Mouse (Mus musculus): ENCODE data around the gene Dtd1. TPM values are rescaled to one million over a fixed set of nuclear protein-coding genes. Genes with fewer than 3 reads are reported as not detected.
A peak's percentile ranks its signal among the peaks of the same experiment; 100 is the strongest.

The Dtd1 gene
- polyA plus RNA-seq, 1 experiment from 2014 or later, result 38.3 TPM

GRCm38 (mm10) chr2:144694923-144695322 lies 95.2 kb downstream of the Dtd1 start:
- Histone ChIP-seq H3K4me1 (no peaks in the 10 kb centered on the region), H3K27ac (replicated peaks) (no peak overlapping the region), H3K36me3 (no peaks in the 10 kb centered on the region), H3K9me3 (replicated peaks) (no peaks in the 10 kb centered on the region), H3K27me3 (ENCODE audit: low read depth, poor library complexity, severe bottlenecking) (no peaks in the 10 kb centered on the region), H3K4me3 (no peak overlapping the region)
- WGBS, result 95% methylated on average over 2 of the region's 2 CpGs
- DNase-seq (ENCODE audit: low spot score), result no peak

DNA sequence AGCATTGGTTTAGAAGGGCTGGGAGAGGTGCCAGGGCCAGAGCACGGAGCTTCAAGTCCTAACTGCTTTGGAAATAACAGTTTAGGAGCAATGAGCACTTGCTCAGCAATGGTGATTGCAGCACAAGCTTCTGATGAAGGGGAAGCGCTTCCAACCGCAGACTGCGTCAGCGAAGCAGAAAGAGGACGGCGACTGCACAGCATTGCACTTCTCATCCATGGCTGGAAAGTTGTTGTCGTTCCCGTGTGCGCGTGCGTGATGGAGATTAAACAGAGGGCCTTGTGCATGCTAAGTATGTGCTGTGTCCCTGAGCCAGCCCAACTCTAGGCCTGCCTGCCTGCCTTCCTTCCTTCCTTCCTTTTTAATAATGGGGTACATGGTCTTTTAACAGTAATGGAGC lies 98.3 kb downstream of the Dtd1 start:
- H3K4me3 ChIP-seq, result no peak overlapping the region
- 94% methylated on average over 12 of the region's 12 CpGs for WGBS
- DNase-seq (ENCODE audit: low spot score), result no peak

GRCm38 (mm10) chr2:144700608-144701007 lies 100.9 kb downstream of the Dtd1 start:
- no peaks in the 10 kb centered on the region for H3K9me3 ChIP-seq (replicated peaks)
- no peak for DNase-seq (ENCODE audit: low spot score)
- 88% methylated on average over 11 of the region's 11 CpGs for WGBS
- no peaks in the 10 kb centered on the region for H3K27me3 ChIP-seq (ENCODE audit: low read depth, poor library complexity, severe bottlenecking)
- no peak overlapping the region for H3K27ac ChIP-seq (replicated peaks)
- H3K4me1 ChIP-seq, result no peaks in the 10 kb centered on the region
- H3K4me3 ChIP-seq, result no peak overlapping the region
- no peaks in the 10 kb centered on the region for H3K36me3 ChIP-seq

More for the DNA sequence above, 98.3 kb downstream of the Dtd1 start:
- Histone ChIP-seq H3K9me3 (replicated peaks) (no peaks in the 10 kb centered on the region), H3K4me1 (no peaks in the 10 kb centered on the region), H3K27me3 (ENCODE audit: low read depth, poor library complexity, severe bottlenecking) (no peaks in the 10 kb centered on the region), H3K36me3 (no peaks in the 10 kb centered on the region), H3K27ac (replicated peaks) (no peak overlapping the region)

DNA sequence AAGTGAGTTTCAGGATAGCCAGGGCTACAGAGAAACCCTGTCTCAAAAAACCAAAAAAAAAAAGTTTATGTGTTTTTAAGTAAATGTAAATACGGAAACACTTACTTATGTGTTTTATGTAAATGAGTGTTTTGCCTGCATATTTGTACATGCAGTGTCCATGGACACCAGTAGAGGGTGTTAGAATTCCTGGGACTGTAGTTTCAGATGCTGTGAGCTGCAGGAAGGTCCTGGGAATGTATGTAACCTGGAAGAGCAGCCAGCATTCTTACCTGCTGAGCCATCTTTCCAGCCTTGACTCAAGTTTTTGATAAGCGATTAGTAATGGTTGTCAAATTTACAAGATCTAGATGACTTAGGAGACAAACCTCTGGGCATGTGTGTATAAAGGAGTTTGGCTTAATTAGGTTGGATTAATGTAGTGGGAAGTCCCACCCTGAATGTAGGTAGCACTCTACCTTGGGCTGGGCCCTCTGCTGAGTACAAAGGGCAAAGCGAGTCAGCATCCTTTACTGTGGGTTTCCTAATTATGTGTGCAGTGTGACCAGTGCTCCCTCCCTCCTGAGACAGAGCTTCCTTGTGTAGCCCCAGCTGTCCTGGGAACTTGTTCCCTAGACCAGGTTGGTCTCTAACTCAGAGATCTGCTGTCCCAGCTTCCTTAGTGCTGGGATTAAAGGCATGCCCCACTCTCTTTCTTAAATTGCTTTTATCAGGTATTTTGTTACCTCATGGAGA lies 101.9 kb downstream of the Dtd1 start:
- H3K27me3 ChIP-seq (ENCODE audit: low read depth, poor library complexity, severe bottlenecking), result no peaks in the 10 kb centered on the region
- WGBS, result 94% methylated on average over 3 of the region's 3 CpGs
- no peaks in the 10 kb centered on the region for H3K9me3 ChIP-seq (replicated peaks)
- no peaks in the 10 kb centered on the region for H3K4me1 ChIP-seq
- no peak overlapping the region for H3K27ac ChIP-seq (replicated peaks)
- no peaks in the 10 kb centered on the region for H3K36me3 ChIP-seq
- H3K4me3 ChIP-seq, result no peak overlapping the region
- no peak for DNase-seq (ENCODE audit: low spot score)

DNA sequence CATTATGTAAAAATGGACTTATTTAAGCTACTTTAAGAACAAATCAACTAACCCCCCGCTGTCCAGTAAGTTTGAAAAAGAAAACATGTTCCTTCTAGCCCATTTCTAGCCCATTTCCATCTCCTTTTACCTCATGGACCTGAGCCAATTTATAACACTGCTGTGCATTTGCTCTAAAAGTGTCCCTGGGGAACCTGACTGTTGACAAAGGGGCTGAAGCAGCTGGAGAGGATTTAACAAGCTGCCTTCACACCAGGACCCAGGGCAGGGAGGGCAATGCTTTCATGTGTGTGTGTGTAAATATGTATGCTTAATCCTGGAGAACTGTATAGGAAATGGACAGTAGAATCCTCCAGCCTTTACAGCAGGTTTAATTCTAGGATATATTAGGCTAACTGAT lies 109.6 kb downstream of the Dtd1 start:
- H3K27me3 ChIP-seq (ENCODE audit: low read depth, poor library complexity, severe bottlenecking), result no peaks in the 10 kb centered on the region
- H3K9me3 ChIP-seq (replicated peaks), result peaks cover 4% of the 10 kb centered on the region; the same call in 1 of the 2 replicates
- peaks cover 18% of the 10 kb centered on the region for H3K4me1 ChIP-seq
- H3K4me3 ChIP-seq, result no peak overlapping the region
- no peak overlapping the region for H3K27ac ChIP-seq (replicated peaks)
- H3K36me3 ChIP-seq, result no peaks in the 10 kb centered on the region
- DNase-seq (ENCODE audit: low spot score), result no peak
- whole genome bisulfite sequencing, result 68% methylated on average over 1 of the region's 1 CpGs

DNA sequence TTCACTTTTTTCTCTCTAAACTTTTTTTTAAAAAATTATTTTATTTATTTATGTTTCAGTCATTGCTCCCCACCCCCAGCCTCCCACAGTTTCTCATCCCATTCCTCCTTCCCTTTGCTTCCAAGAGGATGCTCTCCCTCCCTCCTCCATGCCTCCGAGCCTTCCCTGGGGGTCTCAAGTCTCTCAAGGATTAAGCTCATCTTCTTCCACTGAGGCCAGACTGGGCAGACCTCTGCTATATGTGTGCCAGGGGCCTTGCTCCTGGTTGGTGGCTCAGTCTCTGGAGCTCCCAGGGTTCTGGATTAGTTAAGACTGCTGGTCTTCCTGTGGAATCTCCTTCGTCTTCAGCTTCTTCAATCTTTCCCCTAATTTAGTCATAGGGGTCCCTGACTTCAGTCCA lies 110.0 kb downstream of the Dtd1 start:
- H3K27ac ChIP-seq (replicated peaks), result 0 out of 2 replicates have a peak overlapping the region, but pooled peaks have one; percentile 38

DNA sequence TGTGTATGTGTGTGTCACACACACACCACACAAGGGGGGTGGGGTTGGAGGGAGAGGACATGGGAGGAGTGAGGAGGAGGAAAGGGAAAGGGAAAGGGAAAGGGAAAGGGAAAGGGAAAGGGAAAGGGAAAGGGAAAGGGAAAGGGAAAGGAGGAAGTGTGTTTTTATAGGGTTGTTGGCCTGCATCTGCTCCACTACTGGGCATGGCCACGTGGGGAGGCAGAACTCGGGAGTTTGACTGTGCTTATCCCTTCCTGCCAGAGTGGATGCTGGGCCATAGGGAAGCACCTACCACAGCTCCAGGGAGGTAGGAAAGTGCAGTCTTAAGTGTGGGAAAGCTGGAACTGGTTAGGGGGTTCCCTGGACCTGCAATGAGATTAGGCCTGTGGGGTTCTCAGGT lies 114.9 kb downstream of the Dtd1 start:
- WGBS, result 77% methylated on average over 2 of the region's 2 CpGs
- no peaks in the 10 kb centered on the region for H3K27me3 ChIP-seq (ENCODE audit: low read depth, poor library complexity, severe bottlenecking)
- peaks cover 4% of the 10 kb centered on the region; the same call in 1 of the 2 replicates for H3K9me3 ChIP-seq (replicated peaks)
- H3K27ac ChIP-seq (replicated peaks), result no peak overlapping the region
- H3K4me1 ChIP-seq, result peaks cover 16% of the 10 kb centered on the region
- no peaks in the 10 kb centered on the region for H3K36me3 ChIP-seq
- H3K4me3 ChIP-seq, result no peak overlapping the region
- no peak for DNase-seq (ENCODE audit: low spot score)

More for the DNA sequence above, 110.0 kb downstream of the Dtd1 start:
- H3K4me3 ChIP-seq, result no peak overlapping the region
- H3K27me3 ChIP-seq (ENCODE audit: low read depth, poor library complexity, severe bottlenecking), result no peaks in the 10 kb centered on the region
- H3K4me1 ChIP-seq, result peaks cover 18% of the 10 kb centered on the region
- no peaks in the 10 kb centered on the region for H3K36me3 ChIP-seq
- WGBS, result 64% methylated on average over 2 of the region's 2 CpGs
- DNase-seq (ENCODE audit: low spot score), result no peak
- peaks cover 4% of the 10 kb centered on the region; the same call in 1 of the 2 replicates for H3K9me3 ChIP-seq (replicated peaks)

DNA sequence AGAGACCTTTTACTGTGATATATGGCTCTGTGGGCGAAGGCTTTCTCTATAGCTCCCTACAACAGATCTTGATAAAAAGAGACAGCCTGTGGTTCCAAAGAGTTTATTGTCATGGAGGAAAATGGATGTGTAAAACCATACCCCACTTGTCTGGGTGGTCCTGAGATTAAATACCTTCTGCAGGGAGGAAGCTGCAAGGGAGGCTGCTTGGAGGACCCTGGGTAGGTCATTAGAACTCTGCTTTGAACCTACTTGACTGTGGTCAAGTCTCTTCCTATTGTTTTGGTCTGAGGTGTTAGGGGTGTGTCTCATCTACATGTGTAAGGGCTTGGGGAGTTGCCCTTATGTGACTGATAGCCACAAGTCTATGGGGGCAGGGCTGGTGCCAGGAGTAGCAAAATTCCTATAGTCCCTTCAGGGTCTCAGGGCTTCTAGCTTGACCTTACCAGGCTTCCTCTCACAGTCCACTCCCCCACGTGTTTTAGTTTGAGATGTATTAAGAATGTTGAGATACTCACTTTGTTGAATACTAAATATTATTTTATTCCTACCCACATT lies 115.6 kb downstream of the Dtd1 start:
- DNase-seq (ENCODE audit: low spot score), result no peak
- H3K4me3 ChIP-seq, result no peak overlapping the region
- WGBS, result 76% methylated on average over 2 of the region's 2 CpGs
- no peak overlapping the region for H3K27ac ChIP-seq (replicated peaks)
- H3K27me3 ChIP-seq (ENCODE audit: low read depth, poor library complexity, severe bottlenecking), result no peaks in the 10 kb centered on the region
- H3K36me3 ChIP-seq, result no peaks in the 10 kb centered on the region
- H3K9me3 ChIP-seq (replicated peaks), result peaks cover 4% of the 10 kb centered on the region; the same call in 1 of the 2 replicates
- peaks cover 18% of the 10 kb centered on the region for H3K4me1 ChIP-seq

GRCm38 (mm10) chr2:144716248-144716647 lies 116.6 kb downstream of the Dtd1 start:
- H3K4me1 ChIP-seq, result peaks cover 27% of the 10 kb centered on the region
- H3K4me3 ChIP-seq, result no peak overlapping the region
- H3K27me3 ChIP-seq (ENCODE audit: low read depth, poor library complexity, severe bottlenecking), result no peaks in the 10 kb centered on the region
- no peaks in the 10 kb centered on the region for H3K36me3 ChIP-seq
- peaks cover 4% of the 10 kb centered on the region; the same call in 1 of the 2 replicates for H3K9me3 ChIP-seq (replicated peaks)
- no peak overlapping the region for H3K27ac ChIP-seq (replicated peaks)
- 93% methylated on average over 5 of the region's 5 CpGs for WGBS
- no peak for DNase-seq (ENCODE audit: low spot score)

- H3K4me3 ChIP-seq, result no peak overlapping the region
These were observed 118.6 kb downstream of the Dtd1 start for GRCm38 (mm10) chr2:144718273-144718672.

DNA sequence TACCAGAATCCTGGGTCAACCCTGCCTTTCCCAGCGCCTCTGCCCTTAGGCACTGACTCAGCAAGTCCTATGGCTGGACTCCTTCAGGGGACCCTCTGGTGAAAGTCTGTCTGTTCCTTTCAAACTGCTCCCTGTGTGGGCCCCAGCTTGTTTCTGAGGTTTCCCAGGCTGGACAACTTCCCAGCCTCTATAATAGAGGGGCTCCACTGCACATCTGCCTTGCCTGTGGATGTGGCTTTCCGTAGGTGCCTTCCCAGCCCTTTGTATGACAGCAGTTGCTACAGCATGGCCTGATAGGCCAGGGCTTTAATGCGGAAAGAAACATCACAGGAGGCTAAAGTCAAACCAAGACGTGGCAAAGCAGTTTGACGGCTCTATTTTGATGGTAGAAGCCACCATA lies 119.6 kb downstream of the Dtd1 start:
- no peak for DNase-seq (ENCODE audit: low spot score)
- H3K27ac ChIP-seq (replicated peaks), result peak overlapping the region; percentile 29

More at GRCm38 (mm10) chr2:144718273-144718672, 118.6 kb downstream of the Dtd1 start:
- Histone ChIP-seq H3K27me3 (ENCODE audit: low read depth, poor library complexity, severe bottlenecking) (no peaks in the 10 kb centered on the region), H3K27ac (replicated peaks) (peak overlapping the region; percentile 28; the same call in 1 of the 2 replicates), H3K9me3 (replicated peaks) (no peaks in the 10 kb centered on the region), H3K4me1 (peaks cover 27% of the 10 kb centered on the region), H3K36me3 (no peaks in the 10 kb centered on the region)
- 66% methylated on average over 5 of the region's 5 CpGs for WGBS
- DNase-seq (ENCODE audit: low spot score), result no peak

GRCm38 (mm10) chr2:144719718-144720117 lies 120.0 kb downstream of the Dtd1 start:
- 83% methylated on average over 4 of the region's 4 CpGs for WGBS
- no peak overlapping the region for H3K27ac ChIP-seq (replicated peaks)
- no peak overlapping the region for H3K4me3 ChIP-seq
- no peaks in the 10 kb centered on the region for H3K27me3 ChIP-seq (ENCODE audit: low read depth, poor library complexity, severe bottlenecking)
- DNase-seq (ENCODE audit: low spot score), result no peak
- no peaks in the 10 kb centered on the region for H3K9me3 ChIP-seq (replicated peaks)
- peaks cover 27% of the 10 kb centered on the region for H3K4me1 ChIP-seq
- H3K36me3 ChIP-seq, result no peaks in the 10 kb centered on the region

More for the DNA sequence above, 119.6 kb downstream of the Dtd1 start:
- no peaks in the 10 kb centered on the region for H3K27me3 ChIP-seq (ENCODE audit: low read depth, poor library complexity, severe bottlenecking)
- H3K4me3 ChIP-seq, result no peak overlapping the region
- WGBS, result 78% methylated on average over 5 of the region's 5 CpGs
- H3K4me1 ChIP-seq, result peaks cover 27% of the 10 kb centered on the region
- H3K9me3 ChIP-seq (replicated peaks), result no peaks in the 10 kb centered on the region
- no peaks in the 10 kb centered on the region for H3K36me3 ChIP-seq

DNA sequence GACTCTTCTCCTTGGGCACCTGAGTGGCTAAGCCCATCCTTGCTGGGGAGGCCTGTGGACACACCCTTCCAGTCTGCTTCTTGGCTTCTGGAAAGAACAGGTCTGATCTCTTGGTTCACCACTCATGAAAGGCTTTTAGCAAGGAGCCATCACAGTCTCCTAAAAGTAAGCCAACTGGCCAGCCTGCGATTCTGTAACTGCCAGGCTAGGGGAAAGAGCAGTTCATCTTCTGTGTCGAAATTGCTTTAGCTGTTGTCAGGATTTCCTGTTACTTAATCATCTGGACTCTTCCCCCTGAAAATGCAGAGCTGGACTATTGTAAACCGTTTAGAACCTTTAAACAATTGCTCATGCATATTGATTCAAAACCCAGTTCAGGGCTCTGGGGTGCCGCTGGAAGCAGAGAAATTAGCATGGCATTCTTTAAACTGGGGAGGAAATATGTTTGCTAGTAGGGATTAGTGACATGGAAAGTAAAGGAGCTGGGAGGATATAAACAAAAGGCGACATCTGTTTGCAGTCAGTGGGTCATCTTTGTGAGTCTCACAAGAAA lies 120.8 kb downstream of the Dtd1 start:
- WGBS, result 51% methylated on average over 5 of the region's 5 CpGs
- no peak for DNase-seq (ENCODE audit: low spot score)

More for the DNA sequence above, 120.8 kb downstream of the Dtd1 start:
- no peaks in the 10 kb centered on the region for H3K36me3 ChIP-seq
- peaks cover 27% of the 10 kb centered on the region for H3K4me1 ChIP-seq
- H3K9me3 ChIP-seq (replicated peaks), result no peaks in the 10 kb centered on the region
- H3K4me3 ChIP-seq, result no peak overlapping the region
- H3K27ac ChIP-seq (replicated peaks), result peak overlapping the region; percentile 52
- no peaks in the 10 kb centered on the region for H3K27me3 ChIP-seq (ENCODE audit: low read depth, poor library complexity, severe bottlenecking)

All from midbrain, embryonic 10.5 days (tissue).